In genomic region chr3:85456983-85457382, GRCm38 (mm10) we compare ENCODE assay signal across 22 mouse cellular contexts.
"Had no signal": no experiment of that assay in that cellular context is flagged by ENCODE, and none has a peak within 500 bp of the region (broad histone marks: within the 10 kb centered on the region; RNA-seq: fewer than 3 reads in every experiment).

No protein-coding gene starts in this region.

- H3K27ac ChIP-seq: liver, embryonic 15.5 days; lung, embryonic 15.5 days; macrophage; midbrain, embryonic 10.5 days; midbrain, embryonic 12.5 days; neural tube, embryonic 13.5 days; neural tube, embryonic 15.5 days had no signal

- H3K4me3 ChIP-seq: liver, embryonic 15.5 days; lung, embryonic 15.5 days; midbrain, embryonic 10.5 days; midbrain, embryonic 12.5 days; myocyte; neural tube, embryonic 13.5 days; neural tube, embryonic 15.5 days had no signal

- H3K4me2 ChIP-seq: liver, embryonic 15.5 days; lung, embryonic 15.5 days; midbrain, embryonic 12.5 days; neural tube, embryonic 13.5 days; neural tube, embryonic 15.5 days had no signal

- H3K9ac ChIP-seq: liver, embryonic 15.5 days; liver, postnatal 0 days; lung, embryonic 15.5 days; midbrain, embryonic 12.5 days; neural tube, embryonic 13.5 days; neural tube, embryonic 15.5 days had no signal

- H3K9me3 ChIP-seq: liver, embryonic 15.5 days; lung, embryonic 15.5 days; midbrain, embryonic 10.5 days; midbrain, embryonic 12.5 days; neural tube, embryonic 13.5 days; neural tube, embryonic 15.5 days had no signal

- H3K36me3 ChIP-seq: liver, embryonic 15.5 days; lung, embryonic 15.5 days; midbrain, embryonic 10.5 days; midbrain, embryonic 12.5 days; neural tube, embryonic 13.5 days; neural tube, embryonic 15.5 days had no signal

- DNase-seq: liver, postnatal 0 days; lung, adult 2 months; lung, postnatal 14 days; lung, postnatal 36 days; midbrain, embryonic 14.5 days; retina, postnatal 1 day; right cerebral cortex, adult 18-20 months; right cerebral cortex, postnatal 25 days; right cerebral cortex, postnatal 4 days; spleen, adult 18-20 months; thymus, adult 2 months; thymus, postnatal 25 days; thymus, postnatal 4 days had no signal

- ATAC-seq: liver, postnatal 0 days; midbrain, embryonic 16.5 days had no signal

- H3K27me3 ChIP-seq: liver, embryonic 15.5 days; lung, embryonic 15.5 days; midbrain, embryonic 12.5 days; neural tube, embryonic 13.5 days; neural tube, embryonic 15.5 days had no signal

- H3K4me1 ChIP-seq: liver, embryonic 15.5 days; lung, embryonic 15.5 days; midbrain, embryonic 10.5 days; midbrain, embryonic 12.5 days; neural tube, embryonic 13.5 days; neural tube, embryonic 15.5 days had no signal
